Mouse (Mus musculus) T-cell, adult 66 days (primary cell): ENCODE data around the gene Dnmbp. TPM values are rescaled to one million over a fixed set of nuclear protein-coding genes. Genes with fewer than 3 reads are reported as not detected.

Source experiments
- total RNA-seq, 2 experiments: library from RNA; stranded (reverse); gene quantifications; 3 replicates in 1 of 2; 4 replicates in 1 of 2; pipeline ENCODE4 v1.2.4; 2023

Dnmbp gene
- total RNA-seq, result 10 to 100 TPM; 10.2 to 11.1 TPM

GRCm38 (mm10) chr19:43939769-43940689 lies at the start of gene Dnmbp:
TSS of gene Dnmbp (minus strand) at chr19:43940191.

GRCm38 (mm10) chr19:43986069-43986794 lies 46.2 kb upstream of the Dnmbp start, which contains the start of gene Cpn1:
TSS of gene Cpn1 (minus strand) at chr19:43986556.

Other genes starting within 250 kb of the Dnmbp start
- gene Cutc, start 187.2 kb downstream of the Dnmbp start, total RNA-seq, result 1 to 10 TPM; 9.0 to 9.4 TPM
- gene Cox15, start 187.2 kb downstream of the Dnmbp start, total RNA-seq, result 10 to 100 TPM; 10.4 to 15.0 TPM
- gene Abcc2, start 158.0 kb downstream of the Dnmbp start, total RNA-seq, result not detected
- gene Cpn1, start 46.4 kb upstream of the Dnmbp start, total RNA-seq, result not detected
- not detected for gene Cyp2c23, start 89.0 kb upstream of the Dnmbp start, total RNA-seq
- 1 to 10 TPM; 6.2 to 7.8 TPM for gene Erlin1, start 129.6 kb upstream of the Dnmbp start, total RNA-seq
- gene Chuk, start 167.3 kb upstream of the Dnmbp start, total RNA-seq, result 10 to 100 TPM; 63.7 to 75.5 TPM
- gene Cwf19l1, start 195.7 kb upstream of the Dnmbp start, total RNA-seq, result 10 to 100 TPM; 22.8 to 27.4 TPM
- gene Bloc1s2, start 206.3 kb upstream of the Dnmbp start, total RNA-seq, result 10 to 100 TPM; 67.7 to 79.0 TPM